Mouse (Mus musculus): ENCODE measurements at regions not wholly inside any gene's neighbourhood (a gene's known extent, or its start where the extent isn't known, plus 50 kb on each side); places are given as distances from the start of the nearest gene placed in this dataset.

DNA sequence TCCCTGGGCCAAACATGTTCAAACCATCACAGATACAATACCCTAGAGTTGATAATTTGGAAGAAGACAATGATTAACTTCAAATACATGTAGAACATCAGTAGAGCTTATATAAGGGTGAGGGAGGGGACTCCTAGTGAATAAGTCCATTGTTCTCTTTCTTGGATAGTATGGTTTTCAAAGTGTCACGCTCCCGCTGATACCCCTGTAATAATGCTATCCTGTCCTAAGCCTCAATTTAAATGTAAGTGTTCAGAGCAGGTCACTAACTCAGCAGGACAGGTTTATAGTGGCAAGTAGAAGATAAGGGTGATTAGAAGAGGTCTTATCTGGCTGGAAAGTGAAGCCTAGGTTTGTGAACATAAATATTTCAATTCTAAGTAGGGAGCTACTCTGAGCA is 540.4 kb upstream of the Id4 start:
- DNase-seq (ENCODE audit: inconsistent age in 2 of 2, low spot score in 1 of 2), result no peak

- no peak for DNase-seq (ENCODE audit: inconsistent age in 2 of 2, low spot score in 1 of 2)
These were observed 526.6 kb upstream of the Id4 start for GRCm38 (mm10) chr13:47734415-47734814.

GRCm38 (mm10) chr13:47735426-47736063 is 525.5 kb upstream of the Id4 start:
- DNase-seq (ENCODE audit: inconsistent age in 2 of 2, low spot score in 1 of 2), result no peak

DNA sequence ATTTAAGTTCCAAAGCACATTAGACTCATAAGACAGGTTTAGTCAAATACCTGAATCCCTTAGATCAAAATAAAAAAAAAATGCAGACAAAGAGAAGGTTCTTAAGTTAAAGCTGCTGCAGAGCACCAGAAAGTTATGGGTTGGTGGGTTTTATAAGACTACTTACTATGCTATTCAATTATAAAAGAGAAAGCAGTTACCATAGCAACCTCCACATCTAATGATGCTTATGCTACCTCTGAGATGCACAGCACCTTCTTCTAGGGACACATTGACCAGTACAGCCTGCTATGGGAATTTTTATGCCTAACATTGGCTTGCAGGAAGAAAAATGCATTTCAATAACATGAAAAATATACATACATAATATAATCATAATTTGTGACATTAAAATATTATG is 512.1 kb upstream of the Id4 start:
- no peak for DNase-seq (ENCODE audit: inconsistent age in 2 of 2, low spot score in 1 of 2)

DNA sequence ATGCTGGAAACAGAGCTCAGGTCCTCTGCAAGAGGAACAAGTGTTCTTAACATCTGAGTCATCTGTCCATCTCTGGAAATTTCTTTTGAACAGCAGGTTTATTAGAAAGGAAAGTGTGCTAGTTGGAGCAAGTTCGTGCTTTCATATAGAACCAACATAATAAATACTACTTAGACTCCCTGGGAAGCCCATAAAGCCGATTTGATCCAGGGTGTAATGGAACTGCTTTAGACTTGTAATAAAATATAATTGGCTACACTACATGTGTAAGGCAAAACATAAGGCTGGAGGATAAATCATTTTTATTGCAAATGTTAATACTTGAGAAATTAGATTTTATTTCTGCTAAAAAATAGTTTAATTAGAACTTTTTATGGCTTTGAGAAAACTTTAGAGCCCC is 510.0 kb upstream of the Id4 start:
- no peak for DNase-seq (ENCODE audit: inconsistent age in 2 of 2, low spot score in 1 of 2)

GRCm38 (mm10) chr13:47764802-47765597 is 496.0 kb upstream of the Id4 start:
- DNase-seq (ENCODE audit: inconsistent age in 2 of 2, low spot score in 1 of 2), result no peak

DNA sequence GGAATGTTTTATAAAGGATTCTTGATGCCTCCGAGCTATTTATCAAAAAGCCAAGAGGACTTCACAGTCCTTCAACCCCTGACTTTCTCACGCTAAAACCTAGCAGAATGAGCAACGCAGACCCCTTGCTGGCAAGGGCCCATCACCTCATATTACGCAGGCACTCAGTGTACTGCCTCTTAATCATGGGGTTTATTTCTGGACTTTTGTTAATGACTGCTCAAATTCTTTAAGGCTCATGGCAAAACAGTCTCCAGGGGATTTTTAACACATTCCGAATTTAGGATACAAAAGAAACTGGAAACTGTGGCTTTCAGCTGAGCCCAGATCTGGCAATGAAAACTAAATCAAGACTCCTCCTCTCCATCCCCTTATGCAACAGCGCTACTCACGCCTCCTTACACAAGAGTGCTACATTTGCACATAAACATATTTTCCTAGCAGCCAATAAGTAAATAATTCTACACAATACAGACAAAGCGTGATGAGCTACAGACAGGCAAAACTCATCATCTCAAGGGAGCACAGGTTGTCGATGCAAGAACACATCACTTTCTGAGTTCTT is 492.0 kb upstream of the Id4 start:
- DNase-seq (ENCODE audit: inconsistent age in 2 of 2, low spot score in 1 of 2), result no peak

- DNase-seq (ENCODE audit: inconsistent age in 2 of 2, low spot score in 1 of 2), result peak in 1 of 2 experiments; percentile 31
These were observed 483.6 kb upstream of the Id4 start for GRCm38 (mm10) chr13:47777206-47778099.

- DNase-seq (ENCODE audit: inconsistent age in 2 of 2, low spot score in 1 of 2), result no peak
These were observed 482.6 kb upstream of the Id4 start for GRCm38 (mm10) chr13:47778218-47779009.

DNA sequence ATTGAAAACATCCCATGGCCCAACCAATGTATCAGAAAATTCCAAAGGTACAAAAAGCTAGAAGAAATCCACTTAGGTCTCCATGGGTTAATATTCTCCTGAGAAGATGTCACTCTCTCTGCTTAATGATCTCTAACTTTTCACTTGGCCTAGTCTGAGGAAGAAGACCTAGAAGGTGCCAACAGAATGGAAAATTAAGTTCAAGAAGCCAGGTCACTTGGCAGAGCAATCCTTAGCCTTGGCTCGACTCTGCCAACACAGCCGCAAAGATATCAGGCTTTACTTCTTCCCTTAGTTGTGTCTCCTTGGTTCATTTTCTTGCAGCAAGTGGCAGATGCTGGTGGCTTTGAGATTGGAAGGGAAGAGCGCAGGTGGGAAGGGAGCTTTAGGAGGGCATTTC is 476.6 kb upstream of the Id4 start:
- no peak for DNase-seq (ENCODE audit: inconsistent age in 2 of 2, low spot score in 1 of 2)

DNA sequence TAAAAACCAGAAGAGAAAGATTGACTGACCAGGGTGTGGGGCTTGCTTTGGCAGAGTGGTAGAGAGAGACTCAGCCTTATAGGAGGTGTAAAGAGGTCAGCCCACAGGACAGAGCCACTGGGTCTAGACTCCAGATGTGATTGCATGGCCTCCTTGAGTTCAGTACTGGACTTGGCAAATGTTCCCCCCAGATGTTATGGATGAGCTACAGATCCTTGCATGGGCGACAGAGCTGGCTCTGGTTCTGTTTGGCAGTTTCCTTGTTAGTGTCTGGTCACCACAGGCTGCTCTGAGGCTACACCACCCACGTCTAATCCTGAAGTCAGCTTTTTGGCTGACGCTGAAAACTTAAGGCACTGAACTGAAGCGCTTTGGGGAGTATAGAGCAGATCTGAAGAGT is 463.2 kb upstream of the Id4 start:
- DNase-seq (ENCODE audit: inconsistent age in 2 of 2, low spot score in 1 of 2), result no peak

DNA sequence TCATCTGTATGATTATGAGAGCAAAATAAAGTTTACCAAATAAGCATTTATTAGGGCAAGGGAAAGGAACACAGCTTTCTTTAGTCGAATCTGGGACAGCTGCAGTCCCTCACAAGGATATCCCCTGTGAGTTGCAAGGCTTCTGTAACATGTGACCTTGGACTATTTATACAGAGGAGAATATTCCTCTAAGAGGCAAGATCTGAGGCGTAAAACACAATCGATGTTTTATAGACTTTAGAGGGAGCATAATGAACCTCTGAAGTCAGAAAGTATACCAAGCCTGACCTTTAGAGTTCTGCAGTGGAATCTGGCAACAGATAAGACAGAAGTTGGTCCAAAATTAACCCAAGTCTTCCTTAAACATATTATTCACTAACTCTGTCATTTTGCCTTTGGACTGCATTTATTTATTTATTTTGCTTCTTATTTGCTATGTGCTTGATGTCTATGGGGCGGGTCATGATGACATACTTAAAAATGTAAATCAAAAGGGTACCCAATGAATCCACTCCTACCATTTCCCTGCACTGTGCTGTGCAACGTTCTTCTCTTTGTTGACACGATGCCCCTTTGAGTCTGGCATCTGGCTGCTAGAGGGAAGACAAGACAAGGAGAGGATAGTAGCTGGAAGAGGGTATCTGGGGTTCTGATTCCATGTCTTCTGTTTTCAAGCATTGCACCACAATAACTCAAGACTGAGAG is 449.2 kb upstream of the Id4 start:
- DNase-seq (ENCODE audit: inconsistent age in 2 of 2, low spot score in 1 of 2), result peak; percentile 8 to 68

DNA sequence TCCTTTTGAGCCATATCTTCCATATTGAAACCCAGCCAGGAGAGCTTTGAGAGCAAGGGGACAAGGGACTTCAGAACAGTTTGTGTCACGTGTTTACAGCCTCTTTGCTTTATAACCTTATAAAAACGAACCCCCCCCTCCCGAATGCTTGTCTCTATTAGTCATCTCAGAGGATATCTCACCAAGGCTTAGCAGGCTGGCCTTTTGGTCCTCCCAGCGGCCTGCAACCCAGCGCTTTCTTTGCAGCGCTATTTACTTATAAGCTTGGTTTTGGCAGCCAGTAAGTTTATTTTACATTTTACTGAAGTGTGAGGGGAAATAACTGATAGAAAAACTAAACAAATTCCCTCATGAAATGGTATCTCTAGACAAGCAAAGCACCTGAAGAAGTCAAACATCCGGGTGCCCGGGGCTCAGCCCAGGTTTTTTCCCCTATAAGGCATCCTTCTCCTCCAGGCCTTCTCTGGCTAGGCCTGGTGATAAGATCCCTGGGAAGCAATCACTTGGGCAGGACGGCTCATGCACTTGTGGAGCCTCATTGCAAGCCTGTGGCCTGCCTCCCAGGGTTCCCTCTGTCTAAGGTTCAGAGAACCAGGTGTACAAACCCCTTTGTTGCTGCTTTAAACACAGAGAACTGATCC is 442.0 kb upstream of the Id4 start:
- DNase-seq (ENCODE audit: inconsistent age in 2 of 2, low spot score in 1 of 2), result peak; percentile 19 to 63

DNA sequence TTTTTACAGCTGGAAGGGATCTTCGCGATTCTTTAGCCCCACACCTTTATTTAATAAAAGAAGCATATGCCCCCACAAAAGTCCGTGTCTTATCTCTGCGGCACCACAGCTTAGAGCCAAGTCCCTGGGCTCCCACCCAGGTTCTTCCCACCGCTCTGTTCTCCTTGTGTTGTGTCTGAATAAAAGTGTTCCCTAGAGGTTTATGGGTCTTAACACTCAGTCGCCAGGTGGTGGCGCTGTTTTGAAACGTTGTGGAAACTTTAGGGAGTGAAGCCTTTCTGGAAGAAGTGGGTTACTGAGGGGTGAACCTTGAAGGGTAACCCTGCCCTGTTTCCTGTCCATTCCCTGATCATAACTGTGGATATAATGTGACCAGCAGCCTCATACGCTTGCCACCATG is 424.5 kb upstream of the Id4 start:
- DNase-seq (ENCODE audit: inconsistent age in 2 of 2, low spot score in 1 of 2), result peak; percentile 37 to 72

DNA sequence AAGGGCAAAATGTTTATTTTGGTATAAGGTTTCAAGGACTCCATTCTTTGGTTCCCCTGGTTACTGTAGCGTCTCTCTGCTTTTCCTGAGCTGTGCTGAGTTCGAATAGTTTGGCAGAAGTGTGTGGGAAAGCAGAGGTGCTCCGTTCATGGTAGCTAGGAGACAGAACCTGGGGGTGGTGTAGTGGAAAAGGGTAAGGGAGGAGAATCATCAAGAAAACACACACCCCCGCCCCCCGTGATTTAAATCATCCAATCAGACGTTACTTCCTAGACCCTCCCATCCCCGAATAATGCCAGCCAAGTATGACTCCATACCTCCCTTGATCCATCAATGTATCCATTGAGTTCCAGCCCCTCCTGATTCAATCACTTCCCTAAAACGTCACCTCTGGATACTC is 418.6 kb upstream of the Id4 start:
- DNase-seq (ENCODE audit: inconsistent age in 2 of 2, low spot score in 1 of 2), result no peak

DNA sequence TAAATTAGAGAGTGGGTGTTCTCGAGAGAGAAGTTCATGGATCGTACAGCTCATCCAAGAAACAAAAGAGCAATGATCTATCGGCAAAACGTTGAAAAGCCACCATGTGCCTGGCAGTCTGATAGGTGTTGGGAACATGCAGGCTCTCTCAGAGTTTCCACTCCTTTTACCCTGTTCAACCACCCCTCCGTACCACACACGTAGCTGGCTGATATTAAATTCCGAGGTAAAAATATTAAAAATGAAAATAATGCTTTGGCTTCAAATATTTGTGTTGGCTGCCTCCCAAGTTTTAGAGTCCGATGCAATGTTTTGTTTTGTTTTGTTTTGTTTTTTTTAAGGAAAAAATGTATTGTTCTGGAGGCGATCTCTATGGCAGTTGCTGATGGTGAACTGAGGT is 418.0 kb upstream of the Id4 start:
- DNase-seq (ENCODE audit: inconsistent age in 2 of 2, low spot score in 1 of 2), result no peak

- DNase-seq (ENCODE audit: inconsistent age in 2 of 2, low spot score in 1 of 2), result no peak
These were observed 417.3 kb upstream of the Id4 start for GRCm38 (mm10) chr13:47843541-47844267.

DNA sequence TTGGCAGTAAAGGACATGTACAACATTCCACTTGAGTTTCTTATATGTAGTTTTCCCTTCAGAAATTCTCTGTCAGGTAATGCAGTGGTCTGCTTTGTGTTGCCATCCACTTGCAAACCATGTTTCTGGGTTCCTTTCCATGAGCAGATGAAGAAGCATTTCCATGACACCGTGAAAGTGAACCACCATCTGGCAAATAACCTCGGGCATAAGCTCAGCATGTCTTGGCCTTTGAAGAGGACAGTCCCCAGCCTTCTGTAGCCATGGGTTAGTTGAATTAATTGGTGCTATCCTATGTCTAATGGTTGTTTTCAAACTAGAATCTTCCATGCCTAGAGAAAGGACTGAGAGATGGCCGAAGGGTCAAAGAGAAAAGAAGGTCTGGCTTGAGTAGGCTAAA is 414.3 kb upstream of the Id4 start:
- DNase-seq (ENCODE audit: inconsistent age in 2 of 2, low spot score in 1 of 2), result no peak

All from adrenal gland, adult (tissue).